Mouse (Mus musculus) liver, embryonic 14.5 days (tissue): ENCODE results near the gene Tmem94. TPM values are rescaled to one million over a fixed set of nuclear protein-coding genes. Genes with fewer than 3 reads are reported as not detected.
A peak's percentile ranks its signal among the peaks of the same experiment; 100 is the strongest.

ENCODE experiments used
- ATAC-seq: fragments of 200-750 bp; cut with Nextera tagmentation; 2 replicates; pipeline ENCODE4 v1.8.0; 2017; ENCODE audit warnings: moderate number of reproducible peaks, mild to moderate bottlenecking, moderate library complexity; ENCODE audit not compliant: insufficient read depth
- DNase-seq, 3 experiments: peaks; one replicate each; pipeline ENCODE4 v3.0.0-alpha.2; 2012 to 2013; ENCODE audit warnings: low read depth in 3 of 3, low spot score in 3 of 3
- H3K27ac ChIP-seq: fragments of 300-500 bp; sonication (generic); 2 replicates; pipeline ENCODE4 v1.5.1; 2014; ENCODE audit warnings: moderate library complexity, mild to moderate bottlenecking, control low read depth, inconsistent platforms
- H3K27me3 ChIP-seq: fragments of 300-500 bp; sonication (generic); 2 replicates; pipeline ENCODE4 v1.6.1; 2014; ENCODE audit warnings: mild to moderate bottlenecking, low read length, moderate library complexity; ENCODE audit not compliant: control insufficient read depth, insufficient read depth
- H3K36me3 ChIP-seq: fragments of 300-500 bp; sonication (generic); replicated peaks from 2 replicates; pipeline ENCODE4 v1.6.1; 2014; ENCODE audit warnings: low read depth; ENCODE audit not compliant: control insufficient read depth, insufficient read depth
- H3K4me1 ChIP-seq, 2 experiments: fragments of 200-500 bp in 1 of 2; fragments of 300-500 bp in 1 of 2; sonication (generic) in 1 of 2; replicated peaks; 2 replicates each; pipeline ENCODE4 v1.6.1; 2012 to 2014; ENCODE audit warnings: antibody characterized with exemption in 1 of 2, inconsistent platforms in 1 of 2, low read length in 1 of 2; ENCODE audit not compliant: control insufficient read depth in 2 of 2, insufficient read depth in 2 of 2
- H3K4me2 ChIP-seq: fragments of 300-500 bp; sonication (generic); 2 replicates; pipeline ENCODE4 v1.6.1; 2014; ENCODE audit warnings: low read depth, mild to moderate bottlenecking, control low read depth, moderate library complexity
- H3K4me3 ChIP-seq, 2 experiments: fragments of 200-500 bp in 1 of 2; fragments of 300-500 bp in 1 of 2; sonication (generic) in 1 of 2; 2 replicates each; pipeline ENCODE4 v1.5.1; 2012 to 2014; ENCODE audit warnings: low read depth in 2 of 2, low read length in 2 of 2, mild to moderate bottlenecking in 2 of 2, control low read depth in 1 of 2, inconsistent platforms in 1 of 2, moderate library complexity in 1 of 2; ENCODE audit not compliant: insufficient read depth in 1 of 2
- H3K9ac ChIP-seq: fragments of 300-500 bp; sonication (generic); replicated peaks from 2 replicates; pipeline ENCODE4 v1.6.1; 2014; ENCODE audit warnings: mild to moderate bottlenecking, control low read depth, moderate library complexity
- H3K9me3 ChIP-seq: fragments of 300-500 bp; sonication (generic); 2 replicates; pipeline ENCODE4 v1.6.1; 2016; ENCODE audit warnings: low read length, mixed read lengths; ENCODE audit not compliant: control insufficient read depth
- CTCF ChIP-seq: IDR thresholded peaks from 2 replicates; pipeline ENCODE4 v1.5.1; 2016; ENCODE audit warnings: antibody characterized with exemption, low read depth, control low read depth
- EP300 ChIP-seq: IDR thresholded peaks from 2 replicates; pipeline ENCODE4 v1.6.1; 2016; ENCODE audit warnings: antibody characterized with exemption, low read depth
- WGBS: fragments of 180-500 bp; shearing (Covaris S2); extraction: QIAGEN DNeasy Blood & Tissue Kit; methylation state at CpG from one replicate; pipeline ENCODE4 v1.1.7; 2014; ENCODE audit not compliant: insufficient replicate concordance; 5-methylcytosine and 5-hydroxymethylcytosine counted together
- polyA plus RNA-seq, 2 experiments: library from polyadenylated mRNA; depleted of rRNA in 1 of 2; stranded (reverse) in 1 of 2; unstranded in 1 of 2; fragments of >200 nt; fragmentation: Nextera tagmentation in 1 of 2; extraction: Ambion mirVana in 1 of 2; gene quantifications; 2 replicates each; pipeline versions ENCODE4 v1.2.1 to v1.2.3; 2012 to 2014

The Tmem94 gene
- polyA plus RNA-seq, 2 experiments, result 3.7 to 11.0 TPM

DNA sequence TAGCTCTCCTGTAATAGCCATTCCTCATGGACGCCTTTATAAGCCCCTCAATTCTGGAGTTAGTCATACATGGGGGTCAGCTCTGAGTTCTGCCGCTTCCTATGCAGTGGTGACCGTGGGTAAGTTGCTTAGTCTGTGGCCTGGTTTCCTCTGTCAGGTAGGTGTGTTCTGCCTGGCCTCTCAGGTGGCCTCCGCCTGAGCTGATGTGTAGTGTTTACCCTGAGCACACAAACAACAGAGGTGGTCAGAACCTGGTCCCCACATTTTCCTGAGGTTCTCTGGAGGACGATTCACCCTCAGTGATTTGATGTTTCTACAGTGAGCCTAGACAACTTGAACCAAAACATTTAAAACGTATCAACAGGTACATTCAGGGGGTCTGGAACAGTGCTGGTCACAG is 66.8 kb downstream of the Tmem94 start:
- WGBS, result 63% methylated on average over 6 of the region's 6 CpGs
- DNase-seq (no peak), ATAC-seq (peak; percentile 44; the same call in 1 of the 2 replicates)
- H3K4me3 ChIP-seq, result no peak overlapping the region
- H3K9ac ChIP-seq, result no peak overlapping the region
- no peaks in the 10 kb centered on the region for H3K9me3 ChIP-seq
- H3K27ac ChIP-seq, result peak overlapping the region; percentile 24; the same call in 1 of the 2 replicates
- peaks cover 24 to 46% of the 10 kb centered on the region in 2 experiments for H3K4me1 ChIP-seq
- H3K36me3 ChIP-seq, result no peaks in the 10 kb centered on the region
- peak overlapping the region; percentile 39 for H3K4me2 ChIP-seq
- no peaks in the 10 kb centered on the region for H3K27me3 ChIP-seq
- TF ChIP-seq CTCF, result no peak
- TF ChIP-seq EP300, result no peak

DNA sequence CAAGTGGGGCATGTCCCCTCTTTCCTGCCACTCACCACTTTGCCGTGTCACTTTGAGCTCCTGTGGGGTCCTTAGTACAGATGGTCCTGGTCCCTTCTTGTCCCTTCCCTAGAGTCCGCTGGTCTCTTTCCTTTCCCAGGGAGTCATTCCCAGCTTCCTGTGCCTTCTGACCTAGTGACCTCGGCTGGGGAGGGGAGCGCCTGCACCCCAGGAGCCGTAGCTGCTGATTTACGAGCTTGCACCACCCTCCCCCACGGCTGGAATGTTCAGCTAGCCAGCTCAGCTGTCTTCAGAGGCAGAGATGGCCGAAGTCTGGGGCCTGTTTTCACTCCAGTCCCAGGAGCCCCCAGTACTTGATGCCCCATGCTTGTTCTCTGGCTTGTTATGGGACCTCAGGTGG is 67.3 kb downstream of the Tmem94 start:
- TF ChIP-seq EP300 (no peak), CTCF (no peak)
- peak; percentile 50; the same call in 1 of the 2 replicates for ATAC-seq

DNA sequence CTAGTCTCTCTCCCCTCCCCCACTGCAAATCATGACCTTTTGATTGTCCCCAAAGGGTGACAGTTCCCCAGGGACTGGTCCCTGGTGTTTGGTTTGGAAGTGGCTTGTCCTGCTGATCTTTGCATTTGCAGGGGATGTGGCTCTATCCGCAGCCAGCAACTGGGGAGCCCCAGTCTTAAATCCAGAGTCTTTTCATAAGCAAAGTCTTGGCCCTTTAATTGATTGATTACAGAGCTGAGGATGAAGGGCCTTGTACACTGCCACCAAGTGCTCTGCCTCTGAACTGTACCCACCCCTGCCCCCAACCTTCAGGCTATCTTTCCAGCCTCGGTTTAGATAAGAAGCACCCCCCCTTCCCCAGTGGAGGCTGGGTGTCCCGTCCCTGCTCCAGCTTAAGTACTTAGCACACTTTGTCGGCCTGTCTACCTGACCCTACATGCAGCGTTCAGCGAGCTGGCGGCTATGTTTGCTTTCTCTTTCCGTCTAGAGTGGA is 67.8 kb downstream of the Tmem94 start:
- no peak overlapping the region for H3K9ac ChIP-seq
- H3K4me3 ChIP-seq, result no peak overlapping the region
- WGBS, result 25% methylated on average over 8 of the region's 8 CpGs
- peaks cover 24 to 44% of the 10 kb centered on the region in 2 experiments for H3K4me1 ChIP-seq
- H3K27ac ChIP-seq, result peak overlapping the region; percentile 24
- no peaks in the 10 kb centered on the region for H3K9me3 ChIP-seq
- H3K36me3 ChIP-seq, result no peaks in the 10 kb centered on the region
- DNase-seq (no peak), ATAC-seq (peak; percentile 39; the same call in 1 of the 2 replicates)
- peak overlapping the region; percentile 38 for H3K4me2 ChIP-seq
- TF ChIP-seq EP300, result no peak
- peak; percentile 24; the same call in 1 of the 2 replicates for TF ChIP-seq CTCF
- no peaks in the 10 kb centered on the region for H3K27me3 ChIP-seq

More for the DNA sequence above, 67.3 kb downstream of the Tmem94 start:
- no peak for DNase-seq
- no peaks in the 10 kb centered on the region for H3K27me3 ChIP-seq
- peak overlapping the region; percentile 24 for H3K27ac ChIP-seq
- no peaks in the 10 kb centered on the region for H3K9me3 ChIP-seq
- no peak overlapping the region for H3K4me3 ChIP-seq
- peaks cover 24 to 45% of the 10 kb centered on the region in 2 experiments for H3K4me1 ChIP-seq
- no peaks in the 10 kb centered on the region for H3K36me3 ChIP-seq
- 43% methylated on average over 8 of the region's 8 CpGs for WGBS
- peak overlapping the region; percentile 38; the same call in 1 of the 2 replicates for H3K4me2 ChIP-seq
- H3K9ac ChIP-seq, result no peak overlapping the region

DNA sequence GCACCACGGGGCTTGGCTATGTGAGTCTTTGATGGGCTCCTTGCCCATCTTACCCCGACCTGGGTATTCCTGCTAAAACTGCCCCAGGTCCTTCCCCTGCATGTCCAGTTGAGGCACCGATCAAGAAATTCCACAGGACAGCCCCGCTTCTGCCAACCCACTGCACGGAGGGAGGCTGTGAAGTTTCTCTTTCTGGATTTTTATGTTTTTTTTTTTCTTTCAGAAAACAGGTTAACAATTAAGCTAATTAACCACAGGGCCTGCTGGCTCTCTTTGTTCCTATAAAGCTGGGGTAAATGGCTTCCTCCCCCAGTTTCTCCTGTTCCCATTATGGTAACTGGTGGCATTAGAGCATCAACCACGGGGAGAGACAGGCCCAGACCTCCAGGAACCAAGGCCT is 68.8 kb downstream of the Tmem94 start:
- Histone ChIP-seq H3K4me3 (no peak overlapping the region), H3K27ac (no peak overlapping the region), H3K4me2 (no peak overlapping the region), H3K27me3 (no peaks in the 10 kb centered on the region), H3K4me1 (peaks cover 30 to 51% of the 10 kb centered on the region in 2 experiments), H3K9me3 (no peaks in the 10 kb centered on the region), H3K36me3 (no peaks in the 10 kb centered on the region), H3K9ac (no peak overlapping the region)
- no peak for TF ChIP-seq EP300
- TF ChIP-seq CTCF, result no peak
- WGBS, result 66% methylated on average over 6 of the region's 6 CpGs
- ATAC-seq, result no peak
- DNase-seq, result no peak

DNA sequence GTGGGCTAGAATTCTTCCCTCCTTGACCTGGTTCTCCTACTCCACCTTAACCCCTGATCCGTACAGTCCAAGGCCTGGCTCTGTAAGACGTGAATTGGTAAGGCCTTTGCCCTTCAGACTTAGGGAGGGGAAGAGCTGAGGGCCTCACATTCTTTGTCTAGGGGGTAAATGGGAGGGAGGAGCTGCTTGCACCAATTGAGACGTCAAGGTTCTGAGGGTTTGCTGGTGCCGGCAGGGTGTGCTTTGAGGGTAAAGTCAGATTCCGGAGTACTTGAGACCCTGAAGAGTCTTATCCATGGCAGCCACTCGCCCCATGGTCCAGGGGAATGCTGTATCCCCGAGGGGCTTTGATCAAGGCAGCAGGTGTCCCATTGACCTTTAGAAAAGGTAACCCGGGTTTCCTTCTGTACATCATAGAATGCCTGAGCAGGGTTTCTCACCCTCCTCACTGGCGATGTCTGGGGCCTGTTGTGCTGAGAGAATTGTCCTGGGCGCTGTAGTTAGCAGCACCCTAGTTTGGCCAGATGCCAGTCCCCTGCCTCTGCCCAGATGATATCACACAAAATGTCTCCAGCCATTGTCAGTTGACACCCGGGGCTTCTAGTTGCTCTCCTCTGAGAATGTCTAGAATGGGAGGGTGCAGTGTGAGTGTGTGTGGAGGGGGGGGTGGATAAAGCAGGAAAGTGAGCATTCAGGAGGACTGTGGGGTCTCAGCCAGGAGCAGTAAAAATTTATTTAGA is 71.6 kb downstream of the Tmem94 start:
- Histone ChIP-seq H3K36me3 (no peaks in the 10 kb centered on the region), H3K27me3 (no peaks in the 10 kb centered on the region), H3K9me3 (no peaks in the 10 kb centered on the region; the same call in 1 of the 2 replicates), H3K4me3 (no peak overlapping the region), H3K4me2 (no peak overlapping the region), H3K27ac (no peak overlapping the region), H3K4me1 (peaks cover 24 to 43% of the 10 kb centered on the region in 2 experiments), H3K9ac (no peak overlapping the region)
- TF ChIP-seq EP300, result no peak
- no peak for TF ChIP-seq CTCF
- no peak for DNase-seq
- WGBS, result 66% methylated on average over 11 of the region's 11 CpGs
- ATAC-seq, result no peak
